ENCODE assay signal across 7 mouse cellular contexts in the genomic region with DNA sequence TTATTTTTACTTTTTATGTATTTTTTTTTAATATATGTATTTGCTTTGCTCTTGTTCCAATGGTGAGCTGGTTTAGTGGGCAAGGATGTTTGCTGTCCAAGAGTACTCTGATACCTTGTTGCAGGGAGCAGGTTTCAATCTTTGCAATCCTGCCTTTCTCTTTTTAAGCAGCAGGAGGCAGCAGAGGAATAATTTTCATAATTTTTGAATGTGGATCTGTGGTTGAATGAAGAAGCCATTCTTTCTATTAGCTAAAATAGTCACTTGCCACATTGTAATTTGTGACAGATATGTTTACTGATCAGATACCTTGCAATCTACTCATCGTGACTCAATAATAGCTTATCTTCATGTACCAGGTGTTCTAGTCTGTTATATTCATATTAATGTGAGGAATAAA.
DNase-seq lines count a peak whose midpoint lies in the region; ATAC-seq and TF ChIP-seq lines count a peak whose summit lies in the region.

No protein-coding gene starts in this region.

- ATAC-seq in hindbrain, postnatal 0 days = no peak
- ATAC-seq in hindbrain, embryonic 13.5 days (ENCODE audit: low FRiP score) = no peak
- no peak for ATAC-seq in stomach, postnatal 0 days (ENCODE audit: low FRiP score, low TSS enrichment)

- no peaks in the 10 kb centered on the region for H3K9me3 ChIP-seq in hindbrain, postnatal 0 days (ENCODE audit: low read length)
- H3K9me3 ChIP-seq in hindbrain, embryonic 13.5 days = no peaks in the 10 kb centered on the region
- no peaks in the 10 kb centered on the region for H3K9me3 ChIP-seq in stomach, postnatal 0 days (ENCODE audit: control insufficient read depth, low read length)

- H3K27ac ChIP-seq in hindbrain, postnatal 0 days = no peak overlapping the region
- H3K27ac ChIP-seq in hindbrain, embryonic 13.5 days = no peak overlapping the region
- H3K27ac ChIP-seq in layer of hippocampus, adult 2 months = no peak overlapping the region
- no peak overlapping the region for H3K27ac ChIP-seq in stomach, postnatal 0 days (replicated peaks)

- 73% methylated on average over 1 of the region's 1 CpGs for WGBS in hindbrain, postnatal 0 days
- WGBS in hindbrain, embryonic 13.5 days = 81% methylated on average over 1 of the region's 1 CpGs
- WGBS in stomach, postnatal 0 days = 53% methylated on average over 1 of the region's 1 CpGs

- peak; percentile 73 for TF ChIP-seq CTCF in hindbrain, postnatal 0 days (IDR thresholded peaks at IDR 0.05; ENCODE audit: low read depth)
- TF ChIP-seq CTCF in layer of hippocampus, adult 2 months (conservative IDR thresholded peaks at IDR 0.05) = peak; percentile 92
- TF ChIP-seq CTCF in stomach, postnatal 0 days (IDR thresholded peaks at IDR 0.05; ENCODE audit: low read depth) = peak; percentile 82

- TF ChIP-seq EP300 in stomach, postnatal 0 days (optimal IDR thresholded peaks at IDR 0.05) = no peak

- no peaks in the 10 kb centered on the region for H3K4me1 ChIP-seq in hindbrain, postnatal 0 days (ENCODE audit: insufficient read depth, low read length)
- H3K4me1 ChIP-seq in hindbrain, embryonic 13.5 days (replicated peaks) = peaks cover 8% of the 10 kb centered on the region
- no peaks in the 10 kb centered on the region for H3K4me1 ChIP-seq in stomach, postnatal 0 days (replicated peaks; ENCODE audit: control insufficient read depth, insufficient read depth)

- H3K9ac ChIP-seq in hindbrain, postnatal 0 days (replicated peaks; ENCODE audit: low read length) = no peak overlapping the region
- no peak overlapping the region for H3K9ac ChIP-seq in hindbrain, embryonic 13.5 days
- H3K9ac ChIP-seq in stomach, postnatal 0 days (ENCODE audit: low read length) = no peak overlapping the region

- DNase-seq in hindbrain, postnatal 0 days (ENCODE audit: low spot score) = peak; percentile 70
- DNase-seq in thymus, postnatal 14 days = peak; percentile 23
- no peak for DNase-seq in thymus, postnatal 36 days
- DNase-seq in cerebellum, adult 9-10 months = peak; percentile 38
- peak; percentile 53 to 72 for DNase-seq in layer of hippocampus, adult 2 months (ENCODE audit: low spot score in 2 of 2)
- DNase-seq in stomach, postnatal 0 days (ENCODE audit: low spot score) = peak; percentile 16

- no peak overlapping the region for H3K4me2 ChIP-seq in hindbrain, postnatal 0 days (ENCODE audit: low read depth, low read length)
- no peak overlapping the region for H3K4me2 ChIP-seq in hindbrain, embryonic 13.5 days
- H3K4me2 ChIP-seq in stomach, postnatal 0 days (replicated peaks; ENCODE audit: low read depth) = no peak overlapping the region

- no peaks in the 10 kb centered on the region for H3K36me3 ChIP-seq in hindbrain, postnatal 0 days (ENCODE audit: insufficient read depth, low read length)
- no peaks in the 10 kb centered on the region for H3K36me3 ChIP-seq in hindbrain, embryonic 13.5 days
- H3K36me3 ChIP-seq in stomach, postnatal 0 days (ENCODE audit: control insufficient read depth, insufficient read depth, low read length) = no peaks in the 10 kb centered on the region

- no peaks in the 10 kb centered on the region for H3K27me3 ChIP-seq in hindbrain, postnatal 0 days (ENCODE audit: insufficient read depth, low read length)
- 0 out of 2 replicates have a peak, but pooled peaks cover 7% of the 10 kb centered on the region for H3K27me3 ChIP-seq in hindbrain, embryonic 13.5 days
- H3K27me3 ChIP-seq in stomach, postnatal 0 days (ENCODE audit: control insufficient read depth, insufficient read depth, low read length) = no peaks in the 10 kb centered on the region

- H3K4me3 ChIP-seq in hindbrain, postnatal 0 days (ENCODE audit: low read length) = no peak overlapping the region
- no peak overlapping the region for H3K4me3 ChIP-seq in hindbrain, embryonic 13.5 days
- no peak overlapping the region for H3K4me3 ChIP-seq in layer of hippocampus, adult 2 months
- H3K4me3 ChIP-seq in stomach, postnatal 0 days (ENCODE audit: low read depth, low read length) = no peak overlapping the region

Comparison
In these comparisons a context has a peak if more than half of its experiments do, and no peak if none do; other contexts are left out.
1. DNase-seq: peak in hindbrain, postnatal 0 days (single experiment), thymus, postnatal 14 days (single experiment), cerebellum, adult 9-10 months (single experiment), layer of hippocampus, adult 2 months (2 of 2) and stomach, postnatal 0 days (single experiment); none in thymus, postnatal 36 days (0 of 2).
2. Peak in every context shown above with its lines, with median percentiles within 50 percentile points of each other: CTCF ChIP-seq.